Mouse (Mus musculus) cortical plate, adult 2 months (tissue): ENCODE results near the gene Mfsd2b.

Source experiments
- CTCF ChIP-seq: fragments of 200-500 bp; IDR thresholded peaks from 2 replicates; pipeline ENCODE4 v1.5.1; 2011; ENCODE audit warnings: mild to moderate bottlenecking, control low read depth, low read length; ENCODE audit not compliant: insufficient read depth; ENCODE audit errors: extremely low read depth
- POLR2A ChIP-seq: fragments of 200-500 bp; IDR thresholded peaks from 2 replicates; pipeline ENCODE4 v1.6.1; 2011; ENCODE audit warnings: mild to moderate bottlenecking, low read length, control low read depth; ENCODE audit not compliant: insufficient read depth; ENCODE audit errors: extremely low read depth

- TF ChIP-seq POLR2A (no peak), CTCF (no peak)
These were observed 17.3 kb downstream of the Mfsd2b start for GRCm38 (mm10) chr12:4856834-4857233.
